Mouse (Mus musculus) testis, adult 2 months (tissue): ENCODE measurements around the gene Tmem151a. TPM values are rescaled to one million over a fixed set of nuclear protein-coding genes. Genes with fewer than 3 reads are reported as not detected.
"Not testable (repeated sequence)": the region's sequence is repeated elsewhere in the genome, so short reads cannot be mapped to it uniquely, and the experiment has no call there.

Source experiments
- H3K27ac ChIP-seq: fragments of 200-500 bp; 2 replicates; pipeline ENCODE4 v1.5.1; 2012; ENCODE audit warnings: low read depth, low read length; ENCODE audit not compliant: control insufficient read depth, insufficient read depth
- H3K27me3 ChIP-seq: fragments of 200-500 bp; 2 replicates; pipeline ENCODE4 v1.6.1; 2012; ENCODE audit warnings: mild to moderate bottlenecking, low read length, moderate library complexity; ENCODE audit not compliant: control insufficient read depth, insufficient read depth
- H3K36me3 ChIP-seq: fragments of 200-500 bp; 2 replicates; pipeline ENCODE4 v1.6.1; 2012; ENCODE audit warnings: mild to moderate bottlenecking, low read length; ENCODE audit not compliant: control insufficient read depth, insufficient read depth
- H3K4me1 ChIP-seq: fragments of 200-500 bp; 2 replicates; pipeline ENCODE4 v1.6.1; 2012; ENCODE audit warnings: low read length; ENCODE audit not compliant: control insufficient read depth, insufficient read depth
- H3K4me3 ChIP-seq: fragments of 200-500 bp; 2 replicates; pipeline ENCODE4 v1.5.1; 2012; ENCODE audit warnings: low read depth, mild to moderate bottlenecking, low read length, moderate library complexity, mixed read lengths; ENCODE audit not compliant: control insufficient read depth
- CTCF ChIP-seq: fragments of 200-500 bp; IDR thresholded peaks from 2 replicates; pipeline ENCODE4 v1.5.1; 2012; ENCODE audit warnings: low read depth, mild to moderate bottlenecking, inconsistent platforms, low read length, moderate library complexity; ENCODE audit not compliant: control insufficient read depth, insufficient read depth, insufficient replicate concordance
- POLR2A ChIP-seq: fragments of 200-500 bp; IDR thresholded peaks from 2 replicates; pipeline ENCODE4 v1.6.1; 2012; ENCODE audit warnings: low read depth, mild to moderate bottlenecking, inconsistent platforms, low read length, moderate library complexity; ENCODE audit not compliant: control insufficient read depth
- polyA plus RNA-seq: library from polyadenylated mRNA; depleted of rRNA; stranded (reverse); fragments of >200 nt; gene quantifications from 2 replicates; pipeline ENCODE4 v1.2.3, GENCODE M21; 2012

Gene Tmem151a
- polyA plus RNA-seq, 1 experiment, result 22.5 TPM

DNA sequence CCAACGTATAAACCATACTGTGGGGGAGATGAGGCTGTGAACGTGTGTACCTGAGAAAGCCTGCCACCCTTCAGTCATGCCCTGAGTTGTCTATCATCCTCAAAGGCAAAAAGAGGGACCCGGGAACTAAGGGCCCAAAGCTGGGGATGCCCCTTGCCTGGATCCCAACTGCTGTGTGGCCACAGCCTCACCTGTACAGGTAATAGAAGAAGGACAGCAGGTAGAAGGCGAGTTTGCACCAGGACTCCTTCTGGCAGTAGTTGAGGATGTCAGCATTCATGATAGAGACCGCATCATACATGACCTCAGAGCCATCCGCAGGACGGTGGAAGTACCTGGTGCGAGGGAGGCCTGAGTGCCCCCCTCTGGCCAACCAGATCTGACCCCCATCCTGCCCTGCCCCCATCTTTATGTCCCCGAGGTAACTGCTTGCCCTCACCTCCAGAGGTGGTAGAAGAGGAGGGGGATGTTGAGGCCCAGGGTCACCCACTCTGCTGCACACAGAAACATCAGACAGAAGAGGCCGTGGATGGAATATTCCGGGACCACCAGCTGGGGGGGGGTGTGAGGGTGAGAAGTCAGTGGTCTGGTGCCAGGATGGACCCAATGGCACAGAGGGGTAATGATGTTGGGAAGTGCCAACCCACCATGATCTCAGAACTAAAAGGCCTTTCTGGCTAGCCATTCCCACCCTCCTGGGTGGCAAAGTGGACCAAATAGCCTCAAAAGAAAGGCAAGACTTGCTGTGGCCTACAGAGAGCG is 8.3 kb upstream of the Tmem151a start:
- peaks cover 30% of the 10 kb centered on the region for H3K4me1 ChIP-seq
- H3K36me3 ChIP-seq, result no peaks in the 10 kb centered on the region
- no peaks in the 10 kb centered on the region for H3K27me3 ChIP-seq
- no peak overlapping the region for H3K27ac ChIP-seq
- H3K4me3 ChIP-seq, result peak overlapping the region; percentile 82
- TF ChIP-seq POLR2A, result no peak
- no peak for TF ChIP-seq CTCF

DNA sequence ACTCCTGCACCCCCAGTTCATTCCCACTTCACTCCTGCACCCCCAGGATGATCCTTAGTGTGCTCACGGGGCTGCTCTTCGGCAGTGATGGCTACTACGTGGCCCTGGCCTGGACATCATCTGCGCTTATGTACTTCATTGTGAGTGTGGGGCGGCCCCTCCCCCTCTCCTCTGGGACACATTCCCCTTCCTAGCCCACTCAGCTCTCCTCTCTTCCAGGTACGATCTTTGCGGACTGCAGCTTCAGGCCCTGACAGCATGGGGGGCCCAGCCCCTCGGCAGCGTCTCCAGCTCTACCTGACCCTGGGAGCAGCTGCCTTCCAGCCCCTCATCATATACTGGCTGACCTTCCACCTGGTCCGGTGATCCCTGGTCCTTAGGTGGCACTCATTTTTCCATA is 6.8 kb upstream of the Tmem151a start:
- Histone ChIP-seq H3K27ac (no peak overlapping the region), H3K27me3 (no peaks in the 10 kb centered on the region), H3K4me3 (no peak overlapping the region), H3K4me1 (peaks cover 34% of the 10 kb centered on the region), H3K36me3 (no peaks in the 10 kb centered on the region)
- TF ChIP-seq POLR2A, result no peak
- no peak for TF ChIP-seq CTCF

GRCm38 (mm10) chr19:5089324-5089723 is 4.0 kb upstream of the Tmem151a start:
- no peaks in the 10 kb centered on the region for H3K36me3 ChIP-seq
- H3K27me3 ChIP-seq, result no peaks in the 10 kb centered on the region; the same call in 1 of the 2 replicates
- no peak overlapping the region for H3K4me3 ChIP-seq
- TF ChIP-seq POLR2A (no peak), CTCF (no peak)
- H3K4me1 ChIP-seq, result peaks cover 36% of the 10 kb centered on the region
- no peak overlapping the region for H3K27ac ChIP-seq

GRCm38 (mm10) chr19:5087884-5088728 is 2.8 kb upstream of the Tmem151a start, which contains the start of gene Yif1a:
Gene Yif1a, plus strand, starts transcription at chr19:5088538.
- TF ChIP-seq POLR2A (peak; percentile 86), CTCF (peak; percentile 49; the same call in 1 of the 2 replicates)
- Histone ChIP-seq H3K27me3 (no peaks in the 10 kb centered on the region; the same call in 1 of the 2 replicates), H3K4me3 (peak within 1 kb of the TSS; percentile 94), H3K36me3 (no peaks in the 10 kb centered on the region), H3K27ac (0 out of 2 replicates have a peak within 1 kb of the TSS, but pooled peaks have one; percentile 21), H3K4me1 (peaks cover 25% of the 10 kb centered on the region)

GRCm38 (mm10) chr19:5086533-5086932 is 1.2 kb upstream of the Tmem151a start:
- H3K4me1 ChIP-seq, result peaks cover 23% of the 10 kb centered on the region
- not testable (repeated sequence) for H3K27me3 ChIP-seq, H3K27ac ChIP-seq, H3K36me3 ChIP-seq, H3K4me3 ChIP-seq

DNA sequence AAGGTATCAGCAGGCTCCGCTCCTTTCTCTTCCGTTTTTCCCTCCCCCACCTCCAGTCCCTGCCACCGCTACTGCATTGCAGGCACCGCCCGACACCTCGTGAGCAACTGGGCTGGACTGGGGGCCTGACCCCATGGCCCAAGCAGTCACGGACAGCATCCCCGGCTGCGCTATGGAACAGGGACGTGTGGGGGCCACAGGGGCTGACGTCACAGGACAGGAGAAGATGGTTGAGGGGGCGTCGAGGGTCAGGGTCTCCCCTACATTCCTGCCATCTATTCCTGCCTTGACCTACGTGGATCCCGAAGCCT is 542 bp downstream of the Tmem151a start:
- peaks cover 23% of the 10 kb centered on the region for H3K4me1 ChIP-seq

More for the DNA sequence above, 542 bp downstream of the Tmem151a start:
- TF ChIP-seq CTCF, result no peak
- no peak for TF ChIP-seq POLR2A
- no peak overlapping the region for H3K4me3 ChIP-seq
- no peaks in the 10 kb centered on the region; the same call in none of the 2 replicates for H3K27me3 ChIP-seq
- no peak overlapping the region for H3K27ac ChIP-seq
- H3K36me3 ChIP-seq, result no peaks in the 10 kb centered on the region
